Mouse (Mus musculus) adrenal gland, postnatal 4 days (tissue): Measurements from ENCODE around the gene Apoc3. TPM values are rescaled to one million over a fixed set of nuclear protein-coding genes. Genes with fewer than 3 reads are reported as not detected.

Experiments used
- DNase-seq, 2 experiments: peaks; one replicate each; pipeline ENCODE4 v3.0.0; 2021 to 2022; ENCODE audit warnings: low spot score in 2 of 2, mixed read lengths in 2 of 2
- total RNA-seq, 2 experiments: library from RNA; stranded (reverse); gene quantifications; 2 replicates each; pipeline ENCODE4 v1.2.3; 2021

The Apoc3 gene
- total RNA-seq, 2 experiments from 2014 or later = 0.64 to 9.5 TPM

GRCm38 (mm10) chr9:46230450-46230975 lies 4.9 kb downstream of the Apoc3 start:
- no peak for DNase-seq

- peak; percentile 44 to 55 for DNase-seq
Measured at GRCm38 (mm10) chr9:46229573-46230449, 5.6 kb downstream of the Apoc3 start.

GRCm38 (mm10) chr9:46228491-46228890 lies 6.9 kb downstream of the Apoc3 start, which contains the start of gene Apoa1:
Gene Apoa1, plus strand, starts transcription at chr9:46228580.
- DNase-seq = no peak

- DNase-seq = no peak
Measured at GRCm38 (mm10) chr9:46227064-46227614, 8.3 kb downstream of the Apoc3 start.

- no peak for DNase-seq
Measured at GRCm38 (mm10) chr9:46224945-46225660, 10.3 kb downstream of the Apoc3 start.

- DNase-seq = no peak
Measured at GRCm38 (mm10) chr9:46224101-46224500, 11.3 kb downstream of the Apoc3 start.

GRCm38 (mm10) chr9:46223090-46223489 lies 12.3 kb downstream of the Apoc3 start:
- DNase-seq = no peak

GRCm38 (mm10) chr9:46218176-46218575 lies 17.3 kb downstream of the Apoc3 start:
- no peak for DNase-seq

GRCm38 (mm10) chr9:46216744-46217470 lies 18.5 kb downstream of the Apoc3 start:
- DNase-seq = no peak

- no peak for DNase-seq
Measured at GRCm38 (mm10) chr9:46215338-46216322, 19.8 kb downstream of the Apoc3 start.

GRCm38 (mm10) chr9:46214946-46215337 lies 20.5 kb downstream of the Apoc3 start:
- no peak for DNase-seq

GRCm38 (mm10) chr9:46214276-46214675 lies 21.2 kb downstream of the Apoc3 start:
- DNase-seq = no peak

GRCm38 (mm10) chr9:46210473-46210872 lies 25.0 kb downstream of the Apoc3 start:
- no peak for DNase-seq

- DNase-seq = no peak
Measured at GRCm38 (mm10) chr9:46208401-46208974, 26.9 kb downstream of the Apoc3 start.

- DNase-seq = no peak
Measured at GRCm38 (mm10) chr9:46207501-46207869, 28.0 kb downstream of the Apoc3 start.

- DNase-seq = no peak
Measured at GRCm38 (mm10) chr9:46206834-46207500, 28.5 kb downstream of the Apoc3 start.

- no peak for DNase-seq
Measured at GRCm38 (mm10) chr9:46199609-46200008, 35.8 kb downstream of the Apoc3 start.

- no peak for DNase-seq
Measured at GRCm38 (mm10) chr9:46198936-46199335, 36.5 kb downstream of the Apoc3 start.

GRCm38 (mm10) chr9:46198461-46198860 lies 37.0 kb downstream of the Apoc3 start:
- DNase-seq = no peak
